ENCODE assay signal across 14 mouse cellular contexts in genomic region chr5:107116821-107117220, GRCm38 (mm10).
DNase-seq lines count a peak whose midpoint lies in the region; ATAC-seq lines count a peak whose summit lies in the region.
"Had no signal": no experiment of that assay in that cellular context is flagged by ENCODE, and none has a peak within 500 bp of the region (broad histone marks: within the 10 kb centered on the region; RNA-seq: fewer than 3 reads in every experiment).

No protein-coding gene starts in this region.

- peak; percentile 63 for DNase-seq in adrenal gland, postnatal 14 days
- DNase-seq in adrenal gland, postnatal 4 days (ENCODE audit: low spot score in 2 of 2): no peak
- DNase-seq in heart, postnatal 10 days: peak; percentile 77 to 83
- no peak for DNase-seq in frontal cortex, postnatal 14 days (ENCODE audit: low spot score in 2 of 2)
- no peak for DNase-seq in left cerebral cortex, postnatal 10 days (ENCODE audit: extremely low spot score in 1 of 2, low spot score in 2 of 2)
- DNase-seq: liver had no signal

- peaks cover 28% of the 10 kb centered on the region for H3K4me1 ChIP-seq in brown adipose tissue, adult 24 weeks (ENCODE audit: control insufficient read depth, insufficient read depth, insufficient read length, low read length)
- H3K4me1 ChIP-seq in limb, embryonic 15.5 days: peaks cover 19% of the 10 kb centered on the region
- H3K4me1 ChIP-seq: forebrain, embryonic 15.5 days; neural tube, embryonic 13.5 days had no signal

- peak overlapping the region; percentile 49 for H3K27ac ChIP-seq in brown adipose tissue, adult 24 weeks (replicated peaks; ENCODE audit: low read depth, low read length)
- peak overlapping the region; percentile 63 for H3K27ac ChIP-seq in limb, embryonic 15.5 days
- H3K27ac ChIP-seq: forebrain, embryonic 15.5 days; hindbrain, postnatal 0 days; midbrain, embryonic 10.5 days; neural tube, embryonic 13.5 days had no signal

- no peak overlapping the region for H3K4me3 ChIP-seq in brown adipose tissue, adult 24 weeks (ENCODE audit: insufficient read depth, low read depth, low read length)
- H3K4me3 ChIP-seq in limb, embryonic 15.5 days: no peak overlapping the region
- H3K4me3 ChIP-seq: forebrain, embryonic 15.5 days; midbrain, embryonic 10.5 days; neural tube, embryonic 13.5 days had no signal

- H3K9me3 ChIP-seq in limb, embryonic 15.5 days: no peaks in the 10 kb centered on the region
- H3K9me3 ChIP-seq: forebrain, embryonic 15.5 days; midbrain, embryonic 10.5 days; neural tube, embryonic 13.5 days had no signal

- intact Hi-C loops in heart, postnatal 10 days (cut with DNase I): no loop called here
- intact Hi-C loops in left cerebral cortex, postnatal 10 days (cut with DNase I): no loop called here

- no peak; the same call in 1 of the 2 replicates for ATAC-seq in limb, embryonic 15.5 days (ENCODE audit: insufficient number of reproducible peaks, low FRiP score, low TSS enrichment, low read depth)
- ATAC-seq in megakaryocyte, adult 5-6 weeks (ENCODE audit: poor library complexity, severe bottlenecking): no peak
- ATAC-seq: forebrain, embryonic 15.5 days; hindbrain, postnatal 0 days; Patski had no signal

- peaks cover 31% of the 10 kb centered on the region; the same call in 1 of the 2 replicates for H3K36me3 ChIP-seq in limb, embryonic 15.5 days
- H3K36me3 ChIP-seq: forebrain, embryonic 15.5 days; midbrain, embryonic 10.5 days had no signal

- H3K9ac ChIP-seq in limb, embryonic 15.5 days: no peak overlapping the region
- H3K9ac ChIP-seq: forebrain, embryonic 15.5 days; neural tube, embryonic 13.5 days had no signal

- 39% methylated on average over 3 of the region's 3 CpGs for WGBS in limb, embryonic 15.5 days

- H3K4me2 ChIP-seq in limb, embryonic 15.5 days: no peak overlapping the region
- H3K4me2 ChIP-seq: forebrain, embryonic 15.5 days; neural tube, embryonic 13.5 days had no signal

- no peaks in the 10 kb centered on the region for H3K27me3 ChIP-seq in limb, embryonic 15.5 days
- H3K27me3 ChIP-seq: forebrain, embryonic 15.5 days; neural tube, embryonic 13.5 days; Patski had no signal

Comparison
In these comparisons a context has a peak if more than half of its experiments do, and no peak if none do; other contexts are left out.
1. DNase-seq: peak in adrenal gland, postnatal 14 days (single experiment) and heart, postnatal 10 days (2 of 2); none in adrenal gland, postnatal 4 days (0 of 2), frontal cortex, postnatal 14 days (0 of 2) and left cerebral cortex, postnatal 10 days (0 of 2).